Mouse (Mus musculus) activated CD4-positive, CD25-positive, alpha-beta regulatory T cell, adult 4 months (primary cell): ENCODE measurements around the gene Babam2. TPM values are rescaled to one million over a fixed set of nuclear protein-coding genes. Genes with fewer than 3 reads are reported as not detected.

Source experiments
- ATAC-seq: one replicate; pipeline ENCODE4 v1.8.0; 2017
- polyA plus RNA-seq, 2 experiments: library from polyadenylated mRNA; unstranded; fragments of 100-300 nt; shearing (Covaris generic); gene quantifications; one replicate each; pipeline ENCODE4 v1.2.1; 2017

The Babam2 gene
- polyA plus RNA-seq, 2 experiments from 2014 or later, result 92.9 to 93.6 TPM

DNA sequence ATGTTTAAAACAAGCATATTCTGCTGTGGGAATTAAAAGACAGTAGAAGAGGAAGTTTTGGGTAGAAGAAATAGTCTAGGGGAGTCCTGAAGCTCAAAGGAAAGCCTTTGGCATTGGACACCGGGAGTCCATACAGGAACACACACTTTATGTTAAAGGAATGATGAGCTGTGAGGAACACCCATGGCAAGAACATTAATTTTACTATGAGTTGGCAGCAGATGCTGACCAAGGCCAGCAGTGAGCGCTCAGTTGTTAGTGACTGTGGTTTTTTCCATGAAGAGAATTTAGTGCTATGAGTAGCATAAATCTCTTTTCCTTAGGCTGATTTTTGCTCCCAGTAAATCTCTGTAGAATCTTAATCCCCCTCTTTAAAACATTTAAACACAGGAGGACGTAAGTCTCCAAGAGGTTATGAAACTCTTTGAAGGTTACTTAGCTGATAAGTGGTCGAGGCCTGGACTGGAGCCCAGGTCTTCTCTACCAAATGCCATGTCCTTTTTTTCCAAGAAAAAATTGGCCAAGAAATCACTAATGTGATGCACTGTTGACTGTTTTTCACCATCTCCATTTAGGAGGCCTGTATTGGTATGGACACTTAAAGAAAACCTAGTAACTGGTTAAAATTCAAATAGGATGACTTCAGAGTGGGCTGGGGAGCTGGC is 18.1 kb downstream of the Babam2 start:
- ATAC-seq, result no peak

DNA sequence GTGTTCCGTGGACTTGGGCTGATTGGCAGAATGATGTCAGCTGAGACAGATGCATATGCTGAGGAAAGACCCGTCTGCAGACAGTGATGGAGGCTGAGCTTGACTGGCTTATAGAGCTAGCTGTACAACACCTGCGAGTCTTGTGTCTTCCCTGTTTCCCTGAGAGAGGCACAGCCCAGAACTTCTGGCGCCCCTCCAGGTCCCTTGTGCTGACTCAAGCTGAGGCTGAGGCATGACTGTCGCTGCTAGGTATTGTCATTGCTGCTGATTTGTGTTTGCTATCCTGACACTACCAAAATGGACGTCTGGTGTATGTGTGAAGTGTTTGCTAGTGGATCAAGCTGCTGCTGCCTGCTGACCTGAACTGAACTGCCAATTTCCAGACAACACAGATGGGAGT is 27.0 kb downstream of the Babam2 start:
- ATAC-seq, result no peak

DNA sequence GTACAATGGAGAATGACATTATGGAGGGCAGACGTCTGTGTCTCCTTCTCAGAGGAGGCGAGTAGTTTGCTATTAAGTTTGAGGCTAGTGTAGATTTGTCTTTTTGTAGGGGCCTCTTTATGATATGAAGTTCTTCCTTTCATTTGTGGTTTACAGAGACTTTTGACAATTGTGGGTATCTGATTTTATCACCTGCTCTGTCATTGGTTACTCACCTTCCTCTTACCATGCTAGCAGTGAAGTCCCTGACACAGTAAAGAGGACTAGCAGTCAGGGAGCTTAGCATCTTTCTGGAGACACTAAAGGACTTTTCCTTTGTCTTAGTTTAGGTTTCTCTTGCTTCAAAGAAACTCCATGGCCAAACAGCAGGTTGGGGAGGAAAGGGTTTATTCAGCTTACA is 28.4 kb downstream of the Babam2 start:
- ATAC-seq, result peak; percentile 83

DNA sequence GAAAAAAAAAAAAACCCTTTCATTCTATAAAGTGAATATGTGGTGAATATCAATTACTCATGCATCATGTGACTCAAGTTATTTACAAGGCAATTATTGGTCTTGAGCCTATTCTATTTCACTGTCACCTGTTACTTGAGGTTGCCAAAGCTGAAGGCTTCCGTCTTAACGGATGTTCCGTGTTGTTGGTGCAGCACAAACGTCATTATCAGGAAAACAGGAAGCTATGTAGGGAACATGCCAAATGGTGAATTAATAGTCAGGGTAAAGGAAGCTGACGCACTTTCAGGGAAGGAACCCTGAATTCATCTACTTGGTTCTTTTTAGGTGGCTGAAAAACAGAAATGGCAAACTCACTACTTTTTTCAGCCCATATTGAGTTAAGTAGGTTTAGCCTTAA is 30.0 kb downstream of the Babam2 start:
- no peak for ATAC-seq

DNA sequence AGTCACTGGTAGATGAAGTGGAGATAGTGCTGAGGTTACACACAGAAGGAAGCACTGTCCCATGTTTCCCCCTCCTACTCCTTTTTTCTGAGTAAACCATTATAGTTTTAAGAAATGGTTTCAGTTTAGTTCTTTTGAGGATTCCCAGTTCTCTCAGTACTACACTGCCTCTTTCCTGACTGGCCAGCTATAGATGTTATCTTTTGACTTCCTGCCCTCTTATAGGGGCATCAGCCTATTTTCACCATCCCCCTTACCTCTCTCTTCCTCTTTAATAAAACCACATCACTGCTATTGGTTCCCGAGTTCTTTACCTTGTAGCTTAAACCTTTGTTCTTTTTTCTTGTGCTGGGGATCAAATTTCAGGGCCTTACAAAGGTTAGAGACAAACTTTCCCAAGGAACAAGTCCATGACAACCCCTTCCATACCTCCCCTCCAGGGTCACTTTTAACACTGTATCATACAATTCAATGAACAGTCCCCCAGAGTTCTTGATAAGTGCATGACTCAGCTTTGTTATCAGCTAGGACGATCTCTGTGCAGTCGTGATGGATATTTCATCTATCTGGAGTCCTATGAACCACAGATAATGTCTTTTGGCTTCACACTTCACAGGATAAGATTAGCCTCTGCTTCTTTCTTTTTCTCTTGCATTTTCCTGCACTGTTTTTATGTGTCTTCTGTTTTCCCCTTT is 35.3 kb downstream of the Babam2 start:
- ATAC-seq, result peak; percentile 68

DNA sequence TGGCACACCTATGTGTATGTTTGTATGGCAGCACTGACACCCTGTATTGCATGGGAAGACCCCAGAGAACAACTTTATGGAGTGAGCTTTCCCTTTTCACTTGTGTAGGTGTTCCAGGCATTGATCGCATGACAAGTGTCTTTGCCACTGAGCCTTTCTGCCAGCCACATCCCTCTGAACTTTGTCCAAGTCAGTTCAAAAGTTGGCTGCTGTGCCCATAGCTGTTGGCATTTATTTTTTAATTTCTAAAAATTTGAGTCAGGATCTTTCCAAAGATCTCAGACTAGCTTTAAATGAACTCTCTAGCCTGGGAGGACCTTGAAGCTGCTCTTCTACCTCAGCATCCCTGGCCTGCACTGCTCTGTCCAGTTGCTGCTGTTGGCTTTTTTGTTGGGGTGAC is 44.4 kb downstream of the Babam2 start:
- ATAC-seq, result no peak

DNA sequence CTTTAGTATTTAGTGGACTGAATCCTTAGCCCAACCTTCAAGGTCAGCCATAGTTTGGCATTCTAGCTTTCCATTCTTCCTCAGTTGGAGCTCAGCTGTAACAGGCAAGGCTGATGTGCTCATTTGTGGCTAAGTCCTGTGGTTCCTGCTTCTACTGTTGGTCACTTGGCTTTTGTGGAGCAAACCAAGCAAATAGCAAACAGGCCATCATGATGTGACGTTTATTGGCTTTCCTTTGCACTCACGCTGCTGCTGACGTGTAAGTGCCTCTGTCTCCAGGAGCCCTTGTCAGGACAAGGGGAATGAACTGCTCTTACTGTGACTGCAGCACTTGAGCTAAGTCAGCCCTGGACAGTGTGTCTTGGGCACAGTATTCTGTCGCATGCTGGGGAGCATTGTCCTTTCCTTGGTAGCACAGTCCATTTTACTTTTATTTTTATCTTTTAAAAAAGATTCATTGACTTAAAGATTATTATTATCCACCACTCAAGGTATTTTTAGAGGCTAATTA is 45.1 kb downstream of the Babam2 start:
- no peak for ATAC-seq

DNA sequence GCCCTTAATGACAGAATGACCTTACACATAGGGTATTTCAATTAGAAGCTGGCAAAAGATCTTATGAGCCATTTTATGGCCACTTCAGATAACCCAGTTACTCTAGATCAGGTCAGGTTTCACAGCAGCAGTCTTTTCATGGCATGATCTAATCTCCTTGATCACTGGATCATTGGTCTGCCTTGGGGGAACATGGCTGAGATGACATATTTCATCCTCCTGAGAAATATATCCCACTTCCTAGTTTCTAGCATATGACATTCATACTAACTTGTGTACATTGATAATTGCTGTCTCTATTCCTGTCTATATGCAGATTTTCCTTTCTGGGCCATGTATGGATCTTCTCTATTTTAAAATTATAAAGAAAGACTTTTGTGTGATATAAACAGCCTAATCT is 51.9 kb downstream of the Babam2 start:
- ATAC-seq, result no peak

DNA sequence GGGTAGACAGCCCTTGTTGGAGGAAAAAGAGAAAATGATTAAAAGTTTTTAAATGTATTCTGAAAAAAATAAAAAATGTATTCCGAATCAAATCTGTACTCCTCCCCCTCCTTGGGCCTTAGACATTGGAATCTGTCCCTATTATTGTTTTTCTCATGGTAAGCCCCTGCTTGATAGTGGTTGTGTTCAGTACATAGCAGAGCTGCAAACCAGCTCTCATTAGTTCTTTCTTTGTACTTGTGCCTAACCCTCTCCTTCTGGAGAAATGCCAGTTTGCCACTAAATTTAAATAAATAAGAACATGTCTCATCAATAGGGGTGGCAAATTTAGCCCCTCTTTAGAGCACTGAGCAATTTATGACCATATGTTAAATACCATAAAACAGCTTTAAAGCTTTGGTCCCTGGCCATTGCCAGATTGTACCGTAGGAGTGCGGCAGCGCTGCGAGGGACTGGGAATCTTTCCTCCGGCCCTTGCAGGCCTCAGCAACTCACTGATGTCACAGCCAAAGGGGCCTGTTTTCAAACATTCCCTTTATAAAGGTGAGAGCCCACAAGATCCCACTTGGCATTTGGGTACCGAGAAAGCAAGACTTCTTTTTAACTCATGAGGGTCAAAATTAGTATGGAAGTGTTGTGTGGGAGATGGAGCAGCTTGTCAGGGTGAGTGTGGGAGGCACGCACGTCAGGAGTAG is 52.9 kb downstream of the Babam2 start:
- ATAC-seq, result no peak

DNA sequence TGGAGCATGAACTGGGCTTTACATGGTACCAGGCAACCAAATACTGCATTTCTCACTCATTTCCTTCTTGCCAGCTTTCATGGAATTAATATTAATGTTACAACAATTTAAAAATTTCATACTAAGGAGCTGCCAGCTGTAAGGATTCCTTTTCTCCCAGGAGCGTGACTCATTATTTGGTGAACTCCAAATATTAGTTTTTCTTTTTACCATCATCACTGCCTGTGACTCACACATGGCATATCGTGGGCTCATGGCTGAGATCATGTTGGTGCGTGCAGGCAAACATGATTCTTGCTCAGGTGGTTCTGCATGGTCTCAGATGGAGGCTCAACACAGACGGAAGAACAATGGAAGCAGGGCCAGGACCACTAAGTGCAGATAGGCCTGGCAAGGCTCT is 53.5 kb downstream of the Babam2 start:
- no peak for ATAC-seq

DNA sequence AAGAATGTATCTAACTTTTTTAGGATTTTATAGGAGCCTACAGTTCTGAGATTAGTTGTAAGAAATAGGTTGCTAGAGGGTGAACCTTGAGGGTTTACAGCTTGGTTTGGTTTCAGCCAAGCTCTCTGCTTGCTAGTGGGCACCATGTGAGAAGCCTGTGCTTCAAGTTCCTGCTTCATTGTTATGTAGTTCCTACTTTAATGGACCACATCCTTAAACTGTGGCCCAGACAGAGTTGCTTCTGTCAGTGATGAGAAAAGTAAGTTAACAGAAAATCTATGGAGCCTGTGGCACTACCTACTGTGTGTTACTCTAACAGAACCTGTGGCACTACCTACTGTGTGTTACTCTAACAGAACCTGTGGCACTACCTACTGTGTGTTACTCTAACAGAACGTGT is 57.1 kb downstream of the Babam2 start:
- no peak for ATAC-seq

DNA sequence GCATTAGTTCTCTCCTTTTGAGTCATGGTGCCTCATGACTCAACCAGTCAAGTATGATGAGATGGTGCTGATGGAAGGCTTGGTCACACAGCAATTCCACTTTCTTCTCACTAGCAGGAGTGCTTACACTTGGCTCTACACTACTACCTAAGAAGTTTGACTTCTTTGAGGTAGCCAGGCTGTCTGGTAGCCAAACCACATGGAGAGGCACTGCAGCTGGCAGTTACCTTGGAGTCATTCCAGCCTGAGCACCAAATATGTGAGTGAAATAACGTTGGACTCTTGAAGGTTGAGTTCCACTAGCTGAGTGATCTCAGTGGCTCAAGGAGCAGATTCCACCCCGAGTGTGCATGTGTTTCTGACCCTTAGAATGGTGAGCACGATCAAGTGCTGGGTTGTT is 57.8 kb downstream of the Babam2 start:
- ATAC-seq, result no peak

DNA sequence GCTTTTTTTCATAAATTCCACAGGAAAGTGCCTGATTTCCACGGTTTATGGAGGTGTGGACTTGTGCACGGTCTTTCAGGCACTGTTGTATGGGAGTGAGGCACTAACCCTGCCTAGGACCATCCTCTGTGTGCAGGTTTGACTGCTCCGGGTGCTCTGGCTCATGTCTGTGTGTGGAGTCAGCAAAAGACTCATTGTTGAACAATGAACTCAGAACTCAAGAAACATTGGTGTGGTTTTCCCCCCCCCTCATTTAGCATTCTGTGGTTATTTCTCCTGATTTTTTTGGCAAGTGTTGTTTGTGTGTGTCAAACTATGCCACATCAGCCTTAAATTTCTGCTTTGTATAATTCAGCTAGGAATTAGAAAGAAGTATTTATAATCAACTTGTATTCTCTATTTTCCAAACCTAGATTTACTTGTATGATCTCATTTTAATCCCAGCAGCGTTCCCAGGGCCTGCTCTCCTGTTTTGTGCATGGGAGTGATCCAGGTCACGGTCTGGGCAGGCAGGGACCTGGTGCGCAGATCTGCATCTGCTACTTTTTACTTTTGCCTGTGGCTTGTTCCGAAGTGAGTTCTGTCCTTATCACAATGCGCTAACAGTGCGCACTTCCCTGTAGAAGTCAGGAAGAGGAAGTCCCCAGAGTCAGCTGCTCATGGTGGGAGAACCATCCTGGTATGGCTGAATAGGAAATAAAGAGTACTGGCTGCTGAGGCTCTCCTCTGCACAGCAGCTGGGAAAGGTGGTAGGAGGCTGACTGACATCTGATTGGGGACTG is 61.0 kb downstream of the Babam2 start:
- ATAC-seq, result no peak

DNA sequence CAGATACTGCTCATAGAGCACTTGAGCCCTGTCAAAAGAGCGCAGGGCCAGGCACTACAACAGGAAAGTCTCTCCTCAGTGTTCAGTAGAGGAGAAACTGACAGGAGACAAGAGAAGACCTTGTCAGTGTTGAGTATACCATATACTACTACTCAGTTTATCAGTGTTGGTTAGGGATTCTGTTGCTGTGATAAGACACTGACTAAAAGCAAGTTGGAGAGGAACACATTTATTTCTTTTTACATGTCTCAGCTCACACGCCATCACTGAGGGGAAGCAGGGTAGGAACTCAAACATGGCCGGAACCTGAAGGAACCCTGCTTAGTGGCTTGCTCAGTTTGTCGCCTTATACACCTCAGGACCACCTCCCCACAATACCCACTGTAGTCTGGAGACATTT is 64.4 kb downstream of the Babam2 start:
- no peak for ATAC-seq

DNA sequence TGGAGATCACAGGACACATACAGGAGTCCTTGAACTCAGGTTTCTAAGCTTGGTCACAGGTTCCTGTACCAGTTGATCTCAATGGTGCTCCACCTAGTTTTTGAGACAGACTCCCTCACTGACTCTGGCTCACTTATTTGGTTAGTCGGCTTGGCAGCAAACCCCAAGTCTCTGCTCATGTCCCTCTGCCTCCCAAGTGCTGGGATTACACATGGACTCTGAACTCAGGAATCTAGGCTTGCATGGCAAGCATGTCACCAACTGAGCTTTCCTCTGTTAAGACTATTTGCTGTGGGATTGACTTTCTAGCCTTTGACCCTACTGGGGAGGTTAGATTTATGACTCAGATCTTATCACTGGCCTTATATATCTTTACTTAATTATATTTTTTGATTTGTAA is 65.3 kb downstream of the Babam2 start:
- no peak for ATAC-seq

DNA sequence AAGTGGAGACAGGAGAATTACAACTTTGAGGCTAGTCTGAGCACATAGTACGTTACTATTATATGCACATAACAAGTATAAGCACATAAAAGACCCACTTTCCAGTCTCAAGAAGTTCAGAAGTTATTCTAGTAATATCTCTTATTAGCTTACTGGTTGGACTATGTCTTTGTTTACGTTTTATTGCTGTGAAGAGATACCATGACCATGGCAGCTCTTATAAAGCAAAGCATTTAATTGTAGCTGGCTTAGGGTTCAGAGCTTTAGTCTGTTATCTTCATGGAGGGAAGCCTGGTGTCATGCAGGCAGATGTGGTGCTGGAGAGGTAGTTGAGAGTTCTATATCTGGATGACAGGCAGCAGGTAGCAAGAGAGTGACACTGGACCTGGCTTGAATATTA is 68.3 kb downstream of the Babam2 start:
- ATAC-seq, result no peak

DNA sequence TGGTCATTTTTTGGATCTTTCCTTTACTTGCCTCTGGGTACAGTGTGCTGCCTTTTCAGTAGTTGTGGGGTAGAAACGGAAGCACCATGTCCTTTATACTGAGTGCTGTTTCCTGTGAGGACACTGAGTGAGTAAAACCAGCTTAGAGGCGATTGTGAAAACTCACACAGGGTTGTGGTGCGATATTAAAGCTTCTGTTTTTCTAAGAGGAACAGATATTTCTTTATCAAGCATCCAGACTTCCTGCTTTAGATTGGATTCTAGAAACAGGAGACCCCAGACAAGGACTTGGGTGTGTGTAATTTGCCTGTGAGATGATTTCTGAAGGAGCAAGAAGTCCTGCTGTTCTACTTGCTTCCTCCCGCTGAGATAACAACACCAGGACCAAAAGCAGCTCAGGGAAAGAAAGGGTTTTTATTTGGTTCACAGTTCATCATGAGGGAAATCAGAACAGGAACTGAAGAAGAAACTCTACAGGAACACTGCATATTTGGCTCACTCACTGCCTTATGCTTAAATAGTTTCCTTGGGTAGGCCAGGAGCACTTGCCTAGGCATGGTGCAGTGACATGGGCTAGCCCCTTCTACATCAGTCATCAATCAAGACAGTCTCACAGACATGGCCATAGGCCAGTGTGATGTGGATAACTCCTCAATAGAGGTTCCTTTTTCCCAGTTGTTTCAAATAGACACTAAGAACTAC is 69.5 kb downstream of the Babam2 start:
- ATAC-seq, result no peak

DNA sequence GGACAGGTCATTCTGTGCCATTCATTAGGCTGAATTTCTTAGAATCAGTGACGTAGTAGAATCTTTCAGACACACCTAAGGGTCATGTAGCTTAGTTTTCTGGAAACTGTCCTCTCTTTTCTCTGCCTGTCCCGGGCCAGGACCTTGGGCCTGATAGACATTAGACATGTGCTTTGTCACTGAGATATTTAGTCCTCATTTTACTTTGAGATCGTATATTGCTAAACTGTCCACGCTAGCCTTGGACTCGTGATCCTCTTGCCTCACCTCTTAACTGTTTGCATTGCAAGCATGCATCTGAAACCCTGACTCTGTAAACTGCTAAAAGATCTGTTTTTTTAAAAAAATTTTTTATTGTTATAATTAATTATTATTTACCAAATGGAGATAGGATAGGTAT is 74.0 kb downstream of the Babam2 start:
- no peak for ATAC-seq

DNA sequence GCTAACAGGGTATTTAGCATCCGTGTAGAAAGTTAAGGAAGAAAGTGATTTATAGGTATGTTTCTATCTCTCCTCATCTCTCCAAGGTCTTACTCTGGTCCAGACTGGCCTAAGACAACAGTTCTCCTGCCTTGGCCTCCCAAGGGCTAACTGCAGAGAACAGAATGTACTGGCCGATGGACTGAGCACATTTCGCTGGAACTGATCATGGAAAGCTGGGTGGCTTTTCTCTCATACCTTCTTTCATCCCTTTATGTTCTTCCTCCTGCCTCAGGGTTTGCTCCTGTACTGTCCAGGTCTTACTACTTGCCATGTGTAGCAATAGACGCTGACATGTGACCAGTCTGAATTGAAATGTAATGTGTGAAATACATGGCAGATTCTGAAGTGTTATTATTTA is 74.4 kb downstream of the Babam2 start:
- ATAC-seq, result no peak

DNA sequence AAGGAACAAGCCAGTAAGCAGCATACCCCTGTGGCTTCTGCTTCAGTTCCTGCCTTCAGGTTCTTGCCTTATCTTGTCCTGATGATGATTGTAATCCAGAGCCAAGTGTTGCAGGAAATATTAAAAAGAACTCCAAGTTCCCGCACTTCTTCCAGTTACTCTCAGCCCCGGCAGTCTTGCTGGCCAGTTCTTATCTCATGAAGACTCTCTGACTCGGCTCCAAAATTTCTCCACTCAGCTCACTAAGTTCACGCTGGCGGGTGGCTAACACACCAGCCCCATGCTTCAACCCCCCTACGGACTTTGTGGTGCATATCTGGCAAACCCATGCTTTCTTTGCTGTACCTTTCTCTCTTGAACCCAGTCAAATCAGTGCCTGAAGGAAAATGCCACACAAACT is 77.5 kb downstream of the Babam2 start:
- ATAC-seq, result no peak

DNA sequence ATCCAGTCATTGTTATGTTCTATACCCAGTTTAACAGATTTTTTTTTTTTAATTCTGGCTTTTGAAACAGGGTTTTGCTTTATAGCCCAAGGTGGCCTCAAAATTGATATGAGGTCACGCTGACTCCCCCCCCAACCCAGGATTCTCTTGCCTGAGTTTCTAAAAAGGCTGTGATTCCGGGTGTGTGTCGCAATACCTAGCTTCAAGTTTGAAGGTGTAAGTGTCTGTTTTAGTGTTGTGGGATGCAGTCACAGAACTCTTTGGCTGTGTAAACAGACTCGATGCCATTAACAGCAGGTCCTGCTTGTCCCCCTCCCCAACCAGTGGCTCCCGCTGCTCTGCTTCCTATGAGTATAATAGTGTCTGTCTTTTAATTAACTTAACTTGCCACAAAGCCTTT is 84.1 kb downstream of the Babam2 start:
- no peak for ATAC-seq

DNA sequence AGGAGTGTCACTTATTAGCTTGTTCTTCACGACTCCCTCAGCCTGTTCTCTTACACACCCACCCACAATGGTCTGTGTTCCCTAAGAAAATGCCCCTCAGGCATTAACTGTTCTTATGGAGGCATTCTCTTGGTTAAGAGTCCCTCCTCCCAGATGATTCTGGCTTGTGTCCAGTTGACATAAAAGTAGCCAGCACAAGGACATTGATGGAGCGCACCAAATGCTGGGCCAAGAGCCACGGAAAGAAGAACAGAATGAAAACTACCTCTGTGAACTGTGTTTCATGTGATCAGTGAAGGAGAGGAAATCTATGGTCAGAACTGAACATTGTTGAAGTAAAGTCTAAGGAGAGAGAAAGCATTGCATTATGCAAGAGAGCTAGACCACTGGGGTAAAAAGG is 89.7 kb downstream of the Babam2 start:
- no peak for ATAC-seq

DNA sequence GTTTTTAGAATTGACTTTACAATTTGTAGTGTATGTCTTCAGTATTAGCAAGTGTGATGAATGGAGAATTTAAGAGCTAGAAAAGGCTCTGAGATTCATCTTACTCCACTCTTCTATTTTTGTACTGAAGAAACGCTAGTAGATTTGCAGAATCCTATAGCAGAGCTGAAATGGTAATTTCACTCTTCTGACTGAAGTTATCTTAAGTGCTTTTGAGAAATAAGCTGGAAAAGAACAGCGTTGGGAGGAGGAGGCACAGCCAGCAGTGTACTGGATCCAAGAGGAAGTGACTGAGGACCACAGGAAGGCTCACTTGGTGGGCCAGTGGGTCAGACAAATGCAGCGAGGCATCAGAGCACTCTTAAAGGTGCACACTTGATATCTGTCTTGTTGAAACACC is 90.1 kb downstream of the Babam2 start:
- ATAC-seq, result no peak
